Mouse (Mus musculus): ENCODE results near the gene Fmo1. TPM values are rescaled to one million over a fixed set of nuclear protein-coding genes. Genes with fewer than 3 reads are reported as not detected.

The Fmo1 gene
- 82.2 and 82.5 TPM in 2 replicates for polyA plus RNA-seq (2015; fragmentation: Nextera tagmentation; extraction: Ambion mirVana)

- WGBS = 34% methylated on average over 7 of the region's 7 CpGs
- Histone ChIP-seq H3K27ac (peak within 1 kb of the TSS; percentile 36; the same call in 1 of the 2 replicates), H3K4me2 (ENCODE audit: low read length) (no peak within 1 kb of the TSS), H3K4me3 (replicated peaks; ENCODE audit: low read depth, low read length) (no peak within 1 kb of the TSS), H3K36me3 (ENCODE audit: insufficient read depth, low read length) (no peaks in the 10 kb centered on the region), H3K9me3 (replicated peaks; ENCODE audit: low read length) (no peaks in the 10 kb centered on the region), H3K9ac (ENCODE audit: low read depth, low read length) (no peak within 1 kb of the TSS), H3K4me1 (replicated peaks; ENCODE audit: insufficient read depth, low read length) (0 out of 2 replicates have a peak, but pooled peaks cover 7% of the 10 kb centered on the region), H3K27me3 (ENCODE audit: insufficient read depth, low read length) (no peaks in the 10 kb centered on the region)
- DNase-seq (ENCODE audit: low spot score) = no peak
- TF ChIP-seq CTCF (IDR thresholded peaks at IDR 0.05; ENCODE audit: low read depth) = no peak
- ATAC-seq (replicated peaks; ENCODE audit: low FRiP score, low read depth) = no peak
Observed at GRCm38 (mm10) chr1:162866280-162866681, at the start of gene Fmo1. Fmo1 (minus strand) TSS chr1:162866610.

- 82% methylated on average over 4 of the region's 4 CpGs for WGBS
- H3K9ac ChIP-seq (ENCODE audit: low read depth, low read length) = no peak overlapping the region
- no peaks in the 10 kb centered on the region for H3K9me3 ChIP-seq (replicated peaks; ENCODE audit: low read length)
- H3K27me3 ChIP-seq (ENCODE audit: insufficient read depth, low read length) = no peaks in the 10 kb centered on the region
- no peak overlapping the region for H3K4me3 ChIP-seq (replicated peaks; ENCODE audit: low read depth, low read length)
- no peak for TF ChIP-seq CTCF (IDR thresholded peaks at IDR 0.05; ENCODE audit: low read depth)
- DNase-seq (ENCODE audit: low spot score) (no peak), ATAC-seq (replicated peaks; ENCODE audit: low FRiP score, low read depth) (no peak)
- no peaks in the 10 kb centered on the region for H3K36me3 ChIP-seq (ENCODE audit: insufficient read depth, low read length)
- H3K4me2 ChIP-seq (ENCODE audit: low read length) = no peak overlapping the region
- H3K4me1 ChIP-seq (replicated peaks; ENCODE audit: insufficient read depth, low read length) = no peaks in the 10 kb centered on the region
- no peak overlapping the region for H3K27ac ChIP-seq
Observed at GRCm38 (mm10) chr1:162914932-162915556, 48.6 kb upstream of the Fmo1 start.

GRCm38 (mm10) chr1:162912085-162912484, 45.7 kb upstream of the Fmo1 start:
- no peak overlapping the region for H3K4me2 ChIP-seq (ENCODE audit: low read length)
- H3K9me3 ChIP-seq (replicated peaks; ENCODE audit: low read length) = no peaks in the 10 kb centered on the region
- no peak overlapping the region for H3K27ac ChIP-seq
- no peaks in the 10 kb centered on the region for H3K36me3 ChIP-seq (ENCODE audit: insufficient read depth, low read length)
- no peak overlapping the region for H3K9ac ChIP-seq (ENCODE audit: low read depth, low read length)
- DNase-seq (ENCODE audit: low spot score) (no peak), ATAC-seq (replicated peaks; ENCODE audit: low FRiP score, low read depth) (no peak)
- no peaks in the 10 kb centered on the region for H3K27me3 ChIP-seq (ENCODE audit: insufficient read depth, low read length)
- no peak for TF ChIP-seq CTCF (IDR thresholded peaks at IDR 0.05; ENCODE audit: low read depth)
- no peaks in the 10 kb centered on the region for H3K4me1 ChIP-seq (replicated peaks; ENCODE audit: insufficient read depth, low read length)
- no peak overlapping the region for H3K4me3 ChIP-seq (replicated peaks; ENCODE audit: low read depth, low read length)

GRCm38 (mm10) chr1:162901879-162902278, 35.5 kb upstream of the Fmo1 start:
- Histone ChIP-seq H3K4me1 (replicated peaks; ENCODE audit: insufficient read depth, low read length) (no peaks in the 10 kb centered on the region), H3K27me3 (ENCODE audit: insufficient read depth, low read length) (no peaks in the 10 kb centered on the region), H3K9ac (ENCODE audit: low read depth, low read length) (no peak overlapping the region), H3K36me3 (ENCODE audit: insufficient read depth, low read length) (no peaks in the 10 kb centered on the region), H3K4me2 (ENCODE audit: low read length) (no peak overlapping the region), H3K27ac (no peak overlapping the region), H3K9me3 (replicated peaks; ENCODE audit: low read length) (no peaks in the 10 kb centered on the region), H3K4me3 (replicated peaks; ENCODE audit: low read depth, low read length) (no peak overlapping the region)
- TF ChIP-seq CTCF (IDR thresholded peaks at IDR 0.05; ENCODE audit: low read depth) = no peak
- ATAC-seq (replicated peaks; ENCODE audit: low FRiP score, low read depth) = no peak
- WGBS = 53% methylated on average over 4 of the region's 4 CpGs
- DNase-seq (ENCODE audit: low spot score) = no peak

GRCm38 (mm10) chr1:162897838-162898811, 31.7 kb upstream of the Fmo1 start, which contains the start of gene Fmo2:
Fmo2 (minus strand) TSS chr1:162898726.
- H3K27me3 ChIP-seq (ENCODE audit: insufficient read depth, low read length) = no peaks in the 10 kb centered on the region
- H3K4me1 ChIP-seq (replicated peaks; ENCODE audit: insufficient read depth, low read length) = no peaks in the 10 kb centered on the region
- no peak within 1 kb of the TSS for H3K9ac ChIP-seq (ENCODE audit: low read depth, low read length)
- ATAC-seq (replicated peaks; ENCODE audit: low FRiP score, low read depth) (peak; percentile 66), DNase-seq (ENCODE audit: low spot score) (no peak)
- WGBS = 63% methylated on average over 14 of the region's 14 CpGs
- no peak for TF ChIP-seq CTCF (IDR thresholded peaks at IDR 0.05; ENCODE audit: low read depth)
- H3K9me3 ChIP-seq (replicated peaks; ENCODE audit: low read length) = no peaks in the 10 kb centered on the region
- H3K36me3 ChIP-seq (ENCODE audit: insufficient read depth, low read length) = no peaks in the 10 kb centered on the region
- H3K27ac ChIP-seq = no peak within 1 kb of the TSS
- H3K4me2 ChIP-seq (ENCODE audit: low read length) = no peak within 1 kb of the TSS
- no peak within 1 kb of the TSS for H3K4me3 ChIP-seq (replicated peaks; ENCODE audit: low read depth, low read length)

- ATAC-seq (replicated peaks; ENCODE audit: low FRiP score, low read depth) = 0 out of 2 replicates have a peak, but pooled peaks have one; percentile 41
- Histone ChIP-seq H3K9ac (ENCODE audit: low read depth, low read length) (no peak overlapping the region), H3K4me2 (ENCODE audit: low read length) (no peak overlapping the region), H3K4me3 (replicated peaks; ENCODE audit: low read depth, low read length) (no peak overlapping the region), H3K27me3 (ENCODE audit: insufficient read depth, low read length) (no peaks in the 10 kb centered on the region), H3K9me3 (replicated peaks; ENCODE audit: low read length) (no peaks in the 10 kb centered on the region), H3K27ac (no peak overlapping the region), H3K4me1 (replicated peaks; ENCODE audit: insufficient read depth, low read length) (no peaks in the 10 kb centered on the region), H3K36me3 (ENCODE audit: insufficient read depth, low read length) (no peaks in the 10 kb centered on the region)
- WGBS = 29% methylated on average over 6 of the region's 6 CpGs
- TF ChIP-seq CTCF (IDR thresholded peaks at IDR 0.05; ENCODE audit: low read depth) = peak; percentile 91
- peak; percentile 84 for DNase-seq (ENCODE audit: low spot score)
Observed at GRCm38 (mm10) chr1:162895900-162896299, 29.5 kb upstream of the Fmo1 start.
